Mouse (Mus musculus) C2C12 (cell line): ENCODE data around the gene Plvap.

Experiments
- CEBPB ChIP-seq: IDR thresholded peaks from one replicate; pipeline ENCODE4 v1.6.1; 2011; ENCODE audit warnings: low read depth, mild to moderate bottlenecking, control low read depth, moderate library complexity
- CTCF ChIP-seq: IDR thresholded peaks from one replicate; pipeline ENCODE4 v1.5.1; 2011; ENCODE audit not compliant: control insufficient read depth, insufficient read depth, insufficient read length
- FOSL1 ChIP-seq: IDR thresholded peaks from one replicate; pipeline ENCODE4 v1.8.0; 2011; ENCODE audit warnings: mild to moderate bottlenecking, low read length; ENCODE audit not compliant: poor library complexity, insufficient read depth, severe bottlenecking
- MAX ChIP-seq: IDR thresholded peaks from one replicate; pipeline ENCODE4 v1.6.1; 2011; ENCODE audit warnings: mild to moderate bottlenecking, control low read depth
- MYOD1 ChIP-seq: IDR thresholded peaks from one replicate; pipeline ENCODE4 v1.6.1; 2011; ENCODE audit warnings: low read depth; ENCODE audit not compliant: control insufficient read depth, insufficient read length
- MYOG ChIP-seq: IDR thresholded peaks from one replicate; pipeline ENCODE4 v1.6.1; 2011; ENCODE audit not compliant: control insufficient read depth, insufficient read length; ENCODE audit errors: extremely low read depth
- USF1 ChIP-seq: IDR thresholded peaks from one replicate; pipeline ENCODE4 v1.6.1; 2011; ENCODE audit warnings: low read depth, mild to moderate bottlenecking, control low read depth, moderate library complexity

DNA sequence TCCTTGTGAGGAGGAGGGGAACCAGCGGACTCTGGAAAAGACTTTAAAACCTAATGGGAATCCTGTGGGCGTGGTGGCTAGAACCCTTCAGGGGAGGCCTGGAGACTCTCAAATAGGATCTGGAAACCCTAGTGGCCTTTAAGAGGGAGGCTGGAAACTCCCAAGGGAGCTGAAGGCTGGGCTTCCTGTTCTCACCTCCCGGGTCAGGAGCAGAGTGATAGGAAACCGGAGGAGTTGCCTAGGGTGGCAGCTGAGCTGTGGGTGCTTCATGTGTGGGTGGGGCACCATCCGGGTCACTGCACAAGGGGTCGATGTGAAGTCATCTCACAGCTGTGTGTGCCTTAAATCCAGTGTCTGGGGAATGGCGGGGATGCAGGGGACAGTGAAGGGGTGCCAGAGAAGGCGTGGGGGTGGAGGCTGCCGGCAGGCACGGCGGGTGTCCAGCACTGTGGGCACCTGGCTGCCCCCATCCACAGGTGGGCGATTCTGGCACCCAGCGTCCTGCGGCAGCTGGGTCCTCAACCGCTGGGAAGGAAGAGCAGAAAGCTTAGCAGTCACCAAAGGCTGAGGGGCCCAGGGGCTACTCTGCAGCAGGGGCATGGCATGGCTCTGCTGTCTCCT, 13.6 kb downstream of the Plvap start:
- TF ChIP-seq CTCF: no peak
- TF ChIP-seq MYOG: no peak
- no peak for TF ChIP-seq FOSL1
- TF ChIP-seq MYOD1: no peak
- no peak for TF ChIP-seq USF1
- no peak for TF ChIP-seq CEBPB
- no peak for TF ChIP-seq MAX
